Mouse (Mus musculus): ENCODE data around the gene Llgl1. TPM values are rescaled to one million over a fixed set of nuclear protein-coding genes. Genes with fewer than 3 reads are reported as not detected.

Llgl1 gene
- polyA plus RNA-seq (2012; rRNA removed): 56.5 and 56.9 TPM in 2 replicates

DNA sequence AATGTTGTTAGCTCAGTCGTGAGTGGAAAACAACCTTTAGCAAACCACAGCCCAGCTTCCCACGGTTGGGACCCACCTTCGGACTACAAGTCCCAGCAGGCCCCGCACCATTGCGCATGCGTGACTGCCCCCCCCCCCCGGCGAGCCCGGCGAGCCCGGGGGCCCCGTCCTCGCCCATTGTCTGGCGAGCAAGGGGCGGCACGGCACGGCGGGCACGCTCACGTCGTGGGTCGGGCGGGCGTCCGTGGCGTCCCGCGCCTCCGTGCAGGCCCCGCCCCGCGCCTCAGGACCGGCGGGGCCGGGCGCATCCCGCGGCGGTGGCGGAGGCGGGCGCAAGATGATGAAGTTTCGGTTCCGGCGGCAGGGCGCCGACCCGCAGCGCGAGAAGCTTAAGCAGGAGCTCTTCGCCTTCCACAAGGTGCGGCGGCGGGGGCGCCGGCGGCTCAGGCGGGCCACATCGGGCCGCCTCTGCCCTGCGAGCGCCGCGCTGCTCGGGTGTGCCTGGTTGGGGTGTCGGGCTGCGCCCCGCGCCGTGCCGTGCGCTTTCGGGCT lies at the start of gene Llgl1:
TSS of gene Llgl1 (plus strand) at position 200 of the 552 bp plus-strand sequence.
- DNase-seq (ENCODE audit: extremely low spot score in 1 of 2, low spot score in 1 of 2): peak in 1 of 2 experiments; percentile 78

- no peak for DNase-seq (ENCODE audit: extremely low spot score in 1 of 2, low spot score in 1 of 2)
Measured at GRCm38 (mm10) chr11:60696165-60696564, 3.4 kb upstream of the Llgl1 start.

GRCm38 (mm10) chr11:60697561-60697960 lies 2.0 kb upstream of the Llgl1 start:
- peak in 1 of 2 experiments; percentile 27 for DNase-seq (ENCODE audit: extremely low spot score in 1 of 2, low spot score in 1 of 2)

DNA sequence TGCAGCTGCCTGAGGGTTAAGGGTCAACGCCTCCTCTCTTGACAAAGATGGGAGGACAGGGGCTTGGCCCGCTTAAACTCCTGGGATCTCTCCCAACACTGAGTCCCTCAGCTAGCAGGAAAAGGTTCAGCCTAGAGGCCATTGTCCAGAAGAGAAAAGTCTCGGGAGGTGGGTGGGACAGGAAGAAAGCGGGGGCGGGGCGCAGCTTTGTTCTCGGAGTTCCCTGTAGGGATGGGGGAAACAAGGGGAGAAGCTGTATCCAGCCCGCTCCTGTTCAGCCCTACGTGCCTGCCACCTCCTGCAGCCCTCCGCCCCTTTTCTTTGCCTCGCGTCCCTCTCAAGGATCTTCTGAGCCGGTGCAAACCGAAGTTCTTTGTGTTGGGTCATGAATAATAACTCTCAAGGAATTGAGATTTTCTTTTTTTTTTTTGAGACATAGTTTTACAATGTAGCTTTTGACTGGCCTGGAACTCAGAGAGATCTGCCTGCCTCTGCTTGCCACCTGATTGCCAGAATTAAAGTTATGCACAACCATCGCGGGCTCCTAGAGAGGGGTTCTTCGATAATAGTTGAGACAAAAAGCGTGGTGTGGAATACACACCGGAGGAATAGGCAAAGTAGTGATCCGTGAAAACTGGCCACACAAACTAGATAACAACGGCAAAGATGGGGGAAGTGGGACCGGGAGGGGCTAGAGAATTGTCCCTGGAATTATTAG lies 558 bp upstream of the Llgl1 start:
- peak in 1 of 2 experiments; percentile 18 for DNase-seq (ENCODE audit: extremely low spot score in 1 of 2, low spot score in 1 of 2)

DNA sequence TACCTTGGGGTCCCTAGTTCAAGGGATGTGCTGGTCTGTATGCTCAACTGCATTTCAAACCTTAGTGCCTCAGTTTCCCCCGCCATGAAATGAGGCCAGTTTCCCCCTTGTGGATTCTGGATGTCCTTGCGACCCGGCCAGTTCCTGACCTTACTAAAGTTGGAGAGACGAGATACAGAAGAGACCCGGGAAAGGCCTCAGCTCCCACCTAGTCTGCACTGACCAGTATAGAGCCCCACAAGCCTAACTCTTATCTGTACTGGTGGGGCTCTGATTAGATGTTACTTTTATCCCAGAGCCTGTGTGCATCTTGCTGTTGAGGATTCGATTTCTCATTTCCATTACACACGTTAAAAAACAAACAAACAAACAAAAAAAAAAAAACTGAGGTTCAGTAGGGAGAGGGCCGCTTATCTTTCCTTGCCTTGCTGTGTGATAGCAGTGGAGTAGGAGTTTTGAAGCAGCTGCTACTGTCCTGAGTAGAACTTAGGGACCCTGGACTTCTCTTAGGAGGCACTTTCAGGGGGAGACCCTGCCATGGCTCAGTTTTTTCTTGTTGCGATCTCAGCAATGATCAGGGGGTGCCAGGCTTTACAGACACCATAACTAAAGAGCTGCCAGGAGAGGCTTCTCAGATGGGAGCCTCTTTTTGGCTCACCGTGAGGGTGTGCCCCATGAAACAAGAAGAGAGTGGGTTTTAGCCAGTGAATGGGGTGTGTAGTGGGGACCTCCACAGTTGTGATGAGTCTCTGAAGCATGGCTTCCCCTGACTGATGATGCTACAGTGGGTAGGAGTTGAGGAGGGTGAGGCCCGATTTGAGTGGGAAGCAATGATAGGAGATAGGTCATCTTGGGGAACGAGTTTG lies 1.0 kb downstream of the Llgl1 start:
- DNase-seq (ENCODE audit: extremely low spot score in 1 of 2, low spot score in 1 of 2): peak; percentile 2 to 4

DNA sequence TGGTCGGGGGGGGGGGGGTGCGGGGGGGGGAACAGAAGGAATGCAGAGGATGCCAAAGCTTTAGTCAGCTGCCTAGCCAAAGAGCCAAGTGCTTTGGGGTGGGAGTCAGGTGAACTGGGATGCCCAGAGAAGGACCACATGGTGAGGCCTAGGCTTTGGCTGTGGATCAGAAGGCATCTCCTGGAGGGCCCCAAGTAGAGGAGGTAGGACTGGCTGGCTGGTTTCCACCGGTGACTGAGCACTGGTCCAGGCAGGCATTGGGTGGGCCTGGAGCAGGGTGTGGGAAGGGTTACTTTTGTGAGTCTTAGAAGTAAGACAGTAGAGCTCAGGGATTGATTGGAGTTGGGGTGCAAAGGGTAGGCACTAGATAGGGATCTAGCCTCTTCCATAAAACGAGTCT lies 2.1 kb downstream of the Llgl1 start:
- DNase-seq (ENCODE audit: extremely low spot score in 1 of 2, low spot score in 1 of 2): peak; percentile 0

- peak; percentile 44 to 83 for DNase-seq (ENCODE audit: extremely low spot score in 1 of 2, low spot score in 1 of 2)
Measured at GRCm38 (mm10) chr11:60703131-60703530, 3.6 kb downstream of the Llgl1 start.

DNA sequence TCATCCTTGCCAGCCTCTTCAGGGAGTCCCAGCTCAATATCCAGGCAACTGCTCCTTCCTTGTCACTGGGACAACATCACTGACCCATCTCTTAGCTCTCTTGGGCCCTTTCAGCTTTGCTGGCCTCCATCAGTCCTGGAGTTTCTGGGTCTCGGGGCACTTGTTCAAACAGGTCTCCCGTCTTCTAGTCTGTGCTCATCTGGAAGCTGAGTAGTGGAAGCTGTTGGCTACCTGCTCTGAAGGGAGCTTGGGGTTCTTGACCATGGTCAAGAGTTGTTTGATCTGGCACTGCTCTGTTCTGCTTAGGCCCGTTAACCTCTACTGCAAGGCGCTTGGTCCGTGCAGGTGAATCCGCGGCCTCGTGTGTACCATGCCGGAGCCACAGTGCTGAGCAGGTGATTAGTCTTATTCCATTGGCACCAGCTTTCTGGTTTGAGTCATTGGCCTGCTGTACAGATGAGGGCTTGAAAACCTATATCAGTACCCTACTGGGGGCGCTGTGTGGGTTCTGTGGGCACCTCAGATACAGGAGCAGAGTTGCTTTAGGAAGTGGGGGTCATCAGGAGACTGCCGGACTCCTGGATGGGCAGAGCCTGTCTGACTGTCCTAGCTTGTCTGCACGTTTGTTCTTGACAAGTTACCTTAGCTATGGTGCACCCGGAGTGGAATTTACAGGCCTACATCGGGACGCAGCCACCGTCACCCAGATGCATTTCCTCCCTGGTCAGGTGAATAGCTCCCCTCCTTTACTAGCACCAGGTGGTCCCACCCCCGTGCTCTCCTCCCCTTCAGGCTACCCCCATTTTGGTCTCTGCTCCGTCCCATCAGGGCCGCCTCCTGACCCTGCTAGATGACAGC lies 4.7 kb downstream of the Llgl1 start:
- peak; percentile 1 for DNase-seq (ENCODE audit: extremely low spot score in 1 of 2, low spot score in 1 of 2)

DNA sequence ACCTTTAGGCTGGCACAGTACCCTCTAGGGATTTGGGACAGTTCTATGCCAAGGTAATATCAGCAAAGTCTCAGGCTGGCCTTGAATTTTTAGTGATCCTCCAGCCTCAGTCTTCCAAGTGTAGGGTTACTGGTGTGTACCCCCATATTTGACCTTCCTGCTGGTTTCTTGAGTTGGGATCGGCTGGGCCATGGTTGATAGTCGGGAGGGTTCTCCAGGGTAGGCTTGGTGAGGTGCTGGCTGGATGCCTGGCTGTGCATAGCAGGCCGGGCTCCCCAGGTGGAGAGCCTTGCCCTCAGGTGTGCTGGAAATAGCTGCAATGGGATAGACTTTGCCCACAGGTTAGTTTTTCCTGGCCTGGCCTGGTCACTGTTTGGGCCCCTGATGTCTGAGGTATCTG lies 5.7 kb downstream of the Llgl1 start:
- DNase-seq (ENCODE audit: extremely low spot score in 1 of 2, low spot score in 1 of 2): peak in 1 of 2 experiments; percentile 1

DNA sequence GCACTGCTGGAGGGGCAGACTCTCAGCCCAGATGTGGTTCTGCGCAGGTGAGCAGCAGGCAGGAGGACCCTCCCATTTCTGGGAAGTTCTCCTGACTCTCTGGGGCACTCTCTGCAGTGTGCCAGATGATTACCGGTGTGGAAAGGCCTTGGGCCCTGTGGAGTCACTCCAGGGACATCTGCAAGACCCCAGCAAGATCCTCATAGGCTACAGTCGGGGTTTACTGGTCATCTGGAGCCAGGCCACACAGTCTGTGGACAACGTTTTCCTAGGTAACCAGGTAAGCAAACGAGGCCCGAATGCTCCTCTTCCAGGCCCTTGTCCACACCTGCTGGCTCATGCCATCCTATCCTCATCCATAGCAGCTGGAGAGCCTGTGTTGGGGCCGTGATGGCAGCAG lies 6.6 kb downstream of the Llgl1 start:
- peak in 1 of 2 experiments; percentile 0 for DNase-seq (ENCODE audit: extremely low spot score in 1 of 2, low spot score in 1 of 2)

DNA sequence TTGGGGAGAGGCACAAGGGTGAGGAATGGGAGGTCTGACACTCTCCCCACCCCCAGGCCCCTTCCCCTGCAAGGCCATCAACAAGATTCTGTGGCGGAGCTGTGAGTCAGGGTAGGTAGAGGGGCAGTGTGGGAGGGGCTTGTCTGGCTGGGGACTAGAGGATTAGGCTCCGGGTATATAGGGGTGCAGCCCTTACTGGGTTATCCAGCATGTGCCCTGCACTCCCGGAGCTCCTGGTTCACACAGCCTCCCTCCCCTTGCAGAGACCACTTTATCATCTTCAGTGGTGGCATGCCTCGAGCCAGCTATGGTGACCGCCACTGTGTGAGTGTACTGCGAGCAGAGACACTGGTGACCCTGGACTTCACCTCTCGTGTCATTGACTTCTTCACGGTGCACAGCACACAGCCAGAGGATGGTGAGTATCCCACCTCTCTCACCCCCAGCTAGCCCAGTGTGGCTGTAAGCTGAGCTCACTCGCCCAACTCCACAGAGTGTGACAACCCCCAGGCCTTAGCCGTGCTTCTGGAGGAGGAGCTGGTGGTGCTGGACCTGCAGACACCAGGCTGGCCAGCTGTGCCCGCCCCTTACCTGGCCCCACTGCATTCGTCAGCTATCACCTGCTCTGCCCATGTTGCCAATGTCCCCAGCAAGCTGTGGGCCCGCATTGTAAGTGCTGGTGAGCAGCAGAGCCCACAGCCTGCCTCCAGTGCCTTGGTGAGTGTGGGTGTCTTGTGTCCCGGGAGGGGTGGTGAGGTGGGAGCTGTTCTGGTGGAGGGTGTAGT lies 7.4 kb downstream of the Llgl1 start:
- no peak for DNase-seq (ENCODE audit: extremely low spot score in 1 of 2, low spot score in 1 of 2)

- peak in 1 of 2 experiments; percentile 59 for DNase-seq (ENCODE audit: extremely low spot score in 1 of 2, low spot score in 1 of 2)
Measured at GRCm38 (mm10) chr11:60707672-60708071, 8.1 kb downstream of the Llgl1 start.

GRCm38 (mm10) chr11:60708631-60709030 lies 9.1 kb downstream of the Llgl1 start:
- no peak for DNase-seq (ENCODE audit: extremely low spot score in 1 of 2, low spot score in 1 of 2)

GRCm38 (mm10) chr11:60709481-60710465 lies 10.2 kb downstream of the Llgl1 start:
- no peak for DNase-seq (ENCODE audit: extremely low spot score in 1 of 2, low spot score in 1 of 2)

- DNase-seq (ENCODE audit: extremely low spot score in 1 of 2, low spot score in 1 of 2): no peak
Measured at GRCm38 (mm10) chr11:60711218-60711617, 11.7 kb downstream of the Llgl1 start.

GRCm38 (mm10) chr11:60712040-60712439 lies 12.5 kb downstream of the Llgl1 start:
- DNase-seq (ENCODE audit: extremely low spot score in 1 of 2, low spot score in 1 of 2): no peak

GRCm38 (mm10) chr11:60712639-60713255 lies 13.2 kb downstream of the Llgl1 start:
- no peak for DNase-seq (ENCODE audit: extremely low spot score in 1 of 2, low spot score in 1 of 2)

DNA sequence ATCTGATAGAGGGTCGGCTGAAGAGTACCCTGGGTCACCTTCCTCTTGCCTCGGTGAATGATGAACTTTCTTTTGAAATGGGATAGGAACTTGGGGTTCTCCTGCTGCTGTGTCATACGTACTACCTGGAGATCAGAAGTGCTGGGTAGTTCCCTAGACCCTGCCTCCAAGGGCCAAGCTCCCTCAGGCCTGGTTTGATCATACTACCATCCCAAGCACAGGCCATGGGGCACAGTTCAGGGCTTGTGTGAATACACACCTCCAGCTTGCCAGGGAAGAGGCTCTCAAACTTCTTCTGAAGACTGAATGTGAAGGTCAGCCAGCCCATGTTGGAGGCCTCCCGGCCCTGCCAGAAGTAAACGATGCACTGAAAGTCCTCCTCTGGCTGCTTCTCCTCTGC lies 16.3 kb downstream of the Llgl1 start:
- no peak for DNase-seq (ENCODE audit: extremely low spot score in 1 of 2, low spot score in 1 of 2)
